Mouse (Mus musculus) neural tube, postnatal 0 days (tissue): ENCODE data around the gene Gm20917. TPM values are rescaled to one million over a fixed set of nuclear protein-coding genes. Genes with fewer than 3 reads are reported as not detected.

Experiments used
- polyA plus RNA-seq: library from polyadenylated mRNA; unstranded; fragments of >200 nt; fragmentation: Nextera tagmentation; extraction: Ambion mirVana; gene quantifications from 2 replicates; pipeline ENCODE4 v1.2.1, GENCODE M21; 2015

Gene Gm20917
- polyA plus RNA-seq: not detected in 2 replicates

DNA sequence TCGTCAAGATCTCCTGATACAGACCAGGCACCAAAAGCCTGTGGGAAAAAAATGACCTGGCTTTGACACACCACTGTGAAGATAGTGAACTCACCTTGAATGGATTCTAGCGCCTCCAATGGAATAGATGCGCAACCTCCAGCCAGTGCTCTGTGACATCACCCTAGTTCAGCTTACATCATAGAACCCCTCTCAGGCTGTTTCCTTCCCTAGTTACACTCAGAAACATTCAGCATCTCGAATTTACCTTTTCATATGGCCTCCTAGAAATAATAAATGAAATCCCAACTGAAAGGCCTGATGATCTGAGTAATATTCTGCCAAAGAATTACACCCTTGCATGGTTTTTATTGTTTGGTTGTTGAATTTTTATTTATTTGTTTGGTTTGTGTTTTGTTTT, at the start of gene Gm20917:
Gm20917 (minus strand) TSS at position 101 of the 400 bp plus-strand sequence.

Other genes starting within 250 kb of the Gm20917 start
- gene Gm20916, start 168.4 kb upstream of the Gm20917 start, polyA plus RNA-seq: not detected in 2 replicates